Mouse (Mus musculus) adrenal gland, postnatal 10 days (tissue): ENCODE results near the gene Iqcf1. TPM values are rescaled to one million over a fixed set of nuclear protein-coding genes. Genes with fewer than 3 reads are reported as not detected.

Source experiments
- DNase-seq: peaks from one replicate; pipeline ENCODE4 v3.0.0; 2021; ENCODE audit warnings: mixed read lengths
- long read RNA-seq, 2 experiments: library from polyadenylated mRNA; stranded (forward); transcript quantifications; one replicate each; pipeline ENCODE4 v2.0.0; 2021
- total RNA-seq, 2 experiments: library from RNA; stranded (reverse); gene quantifications; 2 replicates each; pipeline ENCODE4 v1.2.3; 2021

The Iqcf1 gene
- total RNA-seq = not detected
- long read RNA-seq, experiment 1 = 0 reads
- long read RNA-seq, experiment 2 = 0 reads

- DNase-seq = no peak
Measured at GRCm38 (mm10) chr9:106499667-106500066, at the start of gene Iqcf1. Gene Iqcf1, plus strand, starts transcription at chr9:106499967.

- DNase-seq = peak; percentile 86
Measured at GRCm38 (mm10) chr9:106450661-106451060, 49.1 kb upstream of the Iqcf1 start.

- no peak for DNase-seq
Measured at GRCm38 (mm10) chr9:106451298-106451697, 48.5 kb upstream of the Iqcf1 start.

- no peak for DNase-seq
Measured at GRCm38 (mm10) chr9:106451899-106452298, 47.9 kb upstream of the Iqcf1 start.

GRCm38 (mm10) chr9:106452351-106452750 lies 47.4 kb upstream of the Iqcf1 start:
- DNase-seq = no peak

GRCm38 (mm10) chr9:106452821-106453220 lies 46.9 kb upstream of the Iqcf1 start:
- DNase-seq = peak; percentile 46

GRCm38 (mm10) chr9:106453271-106454070 lies 46.3 kb upstream of the Iqcf1 start, which contains the start of gene Pcbp4:
Gene Pcbp4, plus strand, starts transcription at chr9:106453291.
- peak; percentile 73 for DNase-seq

GRCm38 (mm10) chr9:106454071-106454761 lies 45.6 kb upstream of the Iqcf1 start:
- no peak for DNase-seq

GRCm38 (mm10) chr9:106454888-106455681 lies 44.7 kb upstream of the Iqcf1 start:
- no peak for DNase-seq

GRCm38 (mm10) chr9:106456325-106457162 lies 43.2 kb upstream of the Iqcf1 start:
- no peak for DNase-seq

- no peak for DNase-seq
Measured at GRCm38 (mm10) chr9:106457163-106457559, 42.6 kb upstream of the Iqcf1 start.

GRCm38 (mm10) chr9:106457920-106458319 lies 41.8 kb upstream of the Iqcf1 start:
- no peak for DNase-seq

GRCm38 (mm10) chr9:106459946-106460345 lies 39.8 kb upstream of the Iqcf1 start:
- no peak for DNase-seq

GRCm38 (mm10) chr9:106460401-106461025 lies 39.3 kb upstream of the Iqcf1 start:
- no peak for DNase-seq

- DNase-seq = no peak
Measured at GRCm38 (mm10) chr9:106461026-106461415, 38.7 kb upstream of the Iqcf1 start.

- DNase-seq = no peak
Measured at GRCm38 (mm10) chr9:106461641-106462429, 37.9 kb upstream of the Iqcf1 start.

GRCm38 (mm10) chr9:106462430-106462800 lies 37.4 kb upstream of the Iqcf1 start:
- no peak for DNase-seq

- DNase-seq = no peak
Measured at GRCm38 (mm10) chr9:106463122-106464063, 36.4 kb upstream of the Iqcf1 start.
